Mouse (Mus musculus) fibroblast of lung, adult 2 months (primary cell): ENCODE results near the gene Wbp4.
"Not testable (repeated sequence)": the region's sequence is repeated elsewhere in the genome, so short reads cannot be mapped to it uniquely, and the experiment has no call there.

Experiments
- DNase-seq: peaks from one replicate; pipeline ENCODE4 v3.0.0-alpha.2; 2011; ENCODE audit warnings: low read depth

The Wbp4 gene

DNA sequence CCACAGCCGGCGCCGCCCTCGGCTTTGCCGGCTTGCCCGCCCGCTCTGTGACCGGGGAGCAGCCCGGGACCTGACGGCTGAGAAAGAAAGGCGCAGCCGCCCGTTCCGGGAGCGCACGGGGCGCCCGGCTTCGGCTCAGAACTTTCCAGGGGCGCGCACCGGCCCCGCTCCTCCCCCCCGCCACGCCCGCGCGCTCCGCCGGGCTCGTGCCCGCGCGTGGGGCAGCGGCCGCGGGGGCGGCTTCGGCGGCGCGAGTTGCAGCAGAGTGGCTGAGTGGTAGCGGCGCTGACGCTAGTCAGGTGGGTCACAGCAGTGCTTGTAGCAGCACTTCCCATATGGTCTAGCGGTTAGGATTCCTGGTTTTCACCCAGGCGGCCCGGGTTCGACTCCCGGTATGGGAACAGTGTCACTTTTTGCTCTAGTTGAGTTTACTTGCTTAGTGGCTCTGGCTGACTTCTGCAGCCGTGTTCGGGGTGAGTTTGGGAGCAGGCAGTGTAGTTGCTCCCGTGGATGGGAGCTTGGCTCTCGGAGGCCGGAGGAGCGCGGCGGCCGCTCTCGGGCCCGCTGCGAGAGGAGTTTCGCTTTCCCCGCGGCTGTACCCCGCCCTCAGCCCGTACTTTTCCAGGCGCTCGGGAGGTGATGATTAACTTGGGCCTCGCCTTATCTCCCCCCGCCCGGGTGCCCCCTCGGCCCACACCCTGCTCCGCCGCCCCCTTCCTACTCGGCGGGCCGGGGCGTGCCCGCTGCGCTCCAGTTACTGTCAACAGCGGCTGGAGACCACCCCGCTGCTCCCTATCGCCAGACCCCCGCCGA, at the start of gene Wbp4:
TSS of gene Wbp4 (minus strand) at position 182 of the 813 bp plus-strand sequence.
- peak; percentile 65 for DNase-seq

DNA sequence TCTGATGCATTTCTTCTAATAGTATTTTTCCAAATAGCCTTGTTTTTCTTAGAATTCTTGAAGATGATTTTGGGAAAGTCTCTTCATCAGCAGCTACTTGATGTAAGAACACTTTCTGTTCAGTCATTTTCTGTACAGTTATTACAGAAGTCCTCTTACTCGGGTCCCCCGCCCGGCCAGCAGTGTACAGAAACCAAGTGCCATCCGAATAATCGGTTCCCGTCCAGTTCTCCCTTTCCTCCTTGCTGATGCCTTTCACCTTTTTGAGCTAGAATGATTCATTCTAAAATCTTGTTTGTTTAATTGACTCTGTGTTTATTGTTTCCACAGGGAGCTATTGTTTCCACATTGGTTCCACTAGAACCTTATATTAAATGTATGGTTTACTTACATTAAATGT, 49.4 kb upstream of the Wbp4 start:
- DNase-seq: no peak

DNA sequence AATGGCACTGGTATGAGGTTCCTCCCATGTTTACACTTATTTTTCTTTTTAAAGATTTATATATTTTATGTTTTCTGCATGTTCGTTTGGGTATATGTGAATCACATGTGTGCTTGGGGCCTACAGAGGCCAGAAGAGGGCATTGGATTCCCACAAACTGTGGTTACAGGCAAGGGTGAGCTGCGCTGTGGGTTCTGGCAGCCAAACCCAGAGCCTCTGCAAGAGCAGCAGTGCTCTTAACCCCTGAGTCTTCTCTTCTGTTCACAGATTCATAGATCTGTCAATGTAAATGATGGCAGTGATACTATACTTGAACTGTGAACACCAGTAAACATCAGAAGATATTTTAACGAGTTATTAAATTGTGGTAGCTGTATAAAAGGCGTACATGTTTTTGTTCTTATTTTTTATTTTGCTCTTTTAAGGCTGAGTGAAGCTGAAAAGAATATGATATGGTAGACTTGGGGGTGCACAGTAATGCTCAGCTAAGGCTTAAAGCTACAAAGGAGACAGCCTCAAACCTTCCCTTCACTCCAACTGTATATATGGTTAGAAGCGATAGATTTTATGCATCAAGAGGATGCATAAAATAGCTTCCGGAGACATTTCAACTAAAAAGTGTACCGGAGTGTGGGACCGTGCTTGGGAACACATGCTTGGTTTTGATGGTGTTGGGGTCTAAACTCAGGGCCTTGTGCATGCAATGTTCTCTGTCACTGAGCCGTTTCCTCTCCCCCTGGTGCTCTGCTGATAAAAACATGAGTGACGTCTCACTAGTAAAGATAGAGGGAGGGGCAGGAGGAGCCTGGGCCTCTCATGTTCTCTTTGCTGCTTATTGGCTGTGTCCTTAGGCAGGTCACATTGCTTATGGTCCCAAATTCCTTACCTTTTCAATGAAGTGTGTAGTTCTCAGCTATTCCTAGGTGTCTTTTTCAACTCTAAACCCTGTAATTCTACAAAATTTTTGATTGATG, 48.5 kb upstream of the Wbp4 start:
- DNase-seq: no peak

DNA sequence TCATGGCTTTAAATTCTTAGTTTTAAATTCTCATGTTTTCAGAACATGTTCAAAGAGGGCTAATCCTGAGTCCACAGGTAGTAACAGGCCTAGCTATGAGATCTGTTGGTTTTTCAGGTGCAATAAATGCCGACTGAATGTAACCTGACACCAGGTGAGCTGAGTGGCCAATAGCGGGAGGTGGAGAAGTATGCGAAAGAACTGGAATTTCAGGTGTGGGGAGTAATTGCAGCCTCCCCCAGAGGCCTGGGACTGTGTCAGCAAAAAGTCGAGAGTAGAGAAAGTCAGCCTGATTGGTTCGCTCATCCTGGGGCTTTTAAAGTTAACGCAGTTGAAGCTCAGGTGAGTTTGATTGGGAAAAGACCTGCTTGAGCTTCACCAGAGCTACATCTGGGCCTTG, 46.4 kb upstream of the Wbp4 start:
- DNase-seq: no peak

DNA sequence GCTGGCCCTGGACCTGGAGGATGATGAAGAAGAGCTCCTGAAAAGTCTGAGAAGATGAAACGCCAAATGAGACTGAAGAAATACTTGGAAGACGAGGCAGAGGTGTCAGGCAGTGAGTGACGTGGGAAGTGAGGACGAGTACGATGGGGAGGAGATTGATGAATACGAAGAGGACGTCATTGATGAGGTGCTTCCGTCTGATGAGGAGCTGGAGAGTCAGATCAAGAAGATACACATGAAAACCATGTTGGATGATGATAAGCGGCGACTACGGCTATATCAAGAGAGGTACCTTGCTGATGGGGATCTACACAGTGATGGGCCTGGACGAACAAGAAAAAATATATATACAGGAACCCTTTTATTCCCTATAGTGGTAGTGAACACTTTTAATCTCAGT, 44.8 kb upstream of the Wbp4 start:
- not testable (repeated sequence) for DNase-seq

DNA sequence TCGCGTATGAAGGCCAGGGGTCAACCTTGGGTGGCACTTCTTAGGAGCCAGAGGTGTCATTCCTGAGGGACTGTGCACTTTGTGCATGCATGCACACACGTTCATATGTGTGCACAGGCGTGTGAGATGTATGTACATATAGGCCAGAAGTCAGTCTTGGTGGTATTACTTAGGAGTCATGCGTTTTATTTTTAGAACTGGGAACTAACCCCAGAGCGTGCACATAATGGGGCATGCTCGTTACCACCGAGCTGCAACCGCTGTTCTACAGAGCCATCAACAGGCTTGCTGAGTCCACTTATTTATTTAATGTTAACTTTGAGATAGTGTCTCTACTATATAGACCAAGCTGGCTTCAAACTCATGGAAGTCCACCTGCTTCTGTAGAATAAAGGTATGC, 41.1 kb upstream of the Wbp4 start:
- DNase-seq: no peak

DNA sequence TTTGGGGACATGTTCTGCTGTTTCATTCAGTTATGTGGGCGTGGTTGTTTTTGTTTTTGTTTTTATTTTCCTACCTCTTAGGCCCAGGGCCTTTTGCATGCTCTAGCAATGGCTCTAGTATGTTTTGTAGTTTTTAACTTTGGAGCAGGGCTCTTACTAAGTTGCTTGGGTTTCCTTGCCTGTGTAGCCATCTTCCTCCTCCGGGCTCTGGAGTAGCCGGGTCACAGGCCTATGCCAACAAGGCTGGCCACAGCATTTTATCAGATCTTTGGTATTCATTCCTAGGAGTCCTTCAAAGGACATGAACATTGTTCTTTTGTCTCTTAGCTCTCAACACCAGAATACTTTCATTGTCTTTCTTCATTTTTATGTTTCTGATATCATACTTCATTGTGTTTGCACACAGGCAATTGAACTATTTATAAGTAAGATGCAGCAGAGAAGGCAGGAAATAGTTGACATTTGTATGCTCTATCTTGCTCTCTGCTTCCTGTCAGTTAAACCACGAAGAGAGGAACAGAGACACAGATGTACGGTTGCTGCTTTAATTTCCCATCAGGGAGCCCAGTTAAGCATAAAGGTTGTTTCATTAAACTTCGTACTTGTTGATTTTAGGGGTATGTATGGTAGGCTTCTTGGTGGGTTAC, 40.3 kb upstream of the Wbp4 start:
- DNase-seq: no peak

DNA sequence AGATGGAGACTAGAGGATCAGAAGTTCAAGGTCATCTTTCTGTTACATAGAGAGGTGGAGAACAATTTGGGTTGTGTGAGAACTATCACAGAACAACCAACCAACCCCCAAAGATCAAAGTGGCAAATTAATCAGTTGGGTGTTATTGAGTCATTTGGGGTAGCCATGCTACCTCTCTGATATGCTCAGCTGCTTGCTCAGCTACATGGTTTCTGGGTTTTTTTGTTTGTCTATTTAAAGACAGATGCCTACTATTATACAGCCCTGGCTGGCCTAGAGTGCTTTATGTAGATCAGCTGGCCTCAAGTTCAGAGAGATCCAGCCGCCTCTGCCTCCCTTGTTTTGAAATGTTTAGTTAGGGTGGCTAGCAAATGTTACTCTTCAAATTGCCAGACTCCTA, 39.7 kb upstream of the Wbp4 start:
- no peak for DNase-seq

DNA sequence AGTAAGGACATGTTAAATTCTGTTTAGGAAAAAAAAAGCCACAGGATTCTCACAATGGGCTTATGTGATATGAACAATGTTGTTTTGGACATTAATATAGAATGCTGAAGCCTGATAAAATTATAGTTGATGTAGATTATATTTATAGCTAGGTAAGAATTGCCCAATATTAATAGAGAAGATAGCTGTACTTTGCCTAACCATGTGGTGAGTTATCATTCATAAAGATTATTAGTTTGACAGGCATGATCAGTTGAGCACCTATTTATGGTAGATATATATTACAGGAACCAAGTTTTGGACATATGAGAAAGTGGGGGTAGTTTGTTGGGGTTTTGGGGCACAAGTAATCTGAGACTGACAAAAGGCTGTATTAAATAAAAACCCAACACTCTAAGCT, 39.3 kb upstream of the Wbp4 start:
- no peak for DNase-seq

DNA sequence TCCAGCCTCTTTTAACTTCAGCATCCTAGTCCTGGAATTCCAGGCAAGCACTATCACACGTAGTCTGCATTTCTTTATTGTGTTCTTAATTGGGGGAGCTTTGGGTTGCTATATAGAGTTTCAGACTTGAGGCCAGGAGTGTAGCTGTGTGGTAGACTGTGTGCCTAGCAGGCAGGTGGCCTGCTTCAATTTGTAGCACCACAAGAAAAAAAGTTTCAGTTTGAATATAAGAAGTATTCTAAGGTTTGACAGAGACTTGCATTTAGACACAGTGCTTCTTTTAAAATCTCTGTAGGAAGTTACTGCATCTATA, 38.3 kb upstream of the Wbp4 start:
- no peak for DNase-seq

DNA sequence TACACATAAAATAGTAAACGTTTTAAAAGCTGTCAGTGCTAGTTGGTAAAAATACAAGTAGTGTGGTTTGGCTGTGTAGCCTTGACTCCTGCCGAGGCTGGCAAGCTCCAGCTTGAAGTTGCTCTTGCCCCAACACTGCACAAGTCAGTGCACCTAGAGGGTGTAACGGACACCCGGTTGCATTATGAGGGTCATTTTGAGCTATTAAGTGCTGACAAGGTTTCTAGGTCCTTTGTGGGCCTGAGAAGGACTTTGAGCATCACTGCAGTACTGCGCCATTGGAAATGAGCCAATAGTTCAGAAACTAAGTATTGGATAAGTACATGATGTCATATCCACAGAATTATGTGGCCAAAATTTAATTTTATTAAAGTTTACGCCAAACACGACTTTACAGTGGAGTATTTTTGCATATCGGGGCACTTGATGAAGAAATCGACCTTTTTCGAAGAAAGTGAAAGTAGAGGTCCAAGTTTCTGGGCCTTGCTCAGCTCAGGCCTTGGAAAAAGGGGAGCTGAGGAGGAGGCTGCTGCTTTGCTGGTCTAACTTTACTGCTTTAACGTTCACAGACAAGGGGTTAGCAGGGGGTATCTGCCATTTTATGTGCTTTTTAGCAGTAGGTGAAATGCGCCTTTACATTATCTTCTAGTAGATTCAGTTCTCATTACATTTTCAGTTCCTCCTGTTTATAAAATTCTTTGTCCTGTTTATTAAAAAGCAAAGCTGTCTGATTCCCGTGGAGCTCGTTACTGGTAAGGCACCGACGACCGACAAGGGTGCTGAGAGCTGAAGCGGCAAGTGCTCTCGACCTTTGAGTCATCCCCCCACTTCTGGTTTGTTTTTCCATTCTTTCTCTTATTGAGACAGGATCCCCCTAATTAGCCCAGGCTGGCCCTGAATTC, 37.7 kb upstream of the Wbp4 start:
- DNase-seq: peak; percentile 28

DNA sequence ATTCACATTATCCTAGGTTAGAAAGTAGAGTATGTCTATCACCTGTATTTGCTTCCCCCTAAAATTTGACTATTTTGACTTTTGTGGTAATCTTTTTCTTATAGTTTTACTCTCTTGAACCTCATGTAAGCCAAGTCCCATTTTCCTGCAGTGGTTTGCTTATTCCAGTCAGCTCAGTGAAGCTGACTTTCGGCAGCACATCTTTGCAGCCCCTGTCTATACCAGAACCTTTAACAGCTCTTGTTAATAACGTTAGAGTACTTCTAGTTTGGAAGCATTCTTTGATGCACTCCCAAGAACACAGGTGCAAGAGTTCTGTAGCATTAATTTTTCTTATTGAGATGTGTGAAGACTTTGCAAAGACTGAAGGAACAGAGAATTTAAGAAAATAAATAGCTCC, 36.8 kb upstream of the Wbp4 start:
- no peak for DNase-seq

DNA sequence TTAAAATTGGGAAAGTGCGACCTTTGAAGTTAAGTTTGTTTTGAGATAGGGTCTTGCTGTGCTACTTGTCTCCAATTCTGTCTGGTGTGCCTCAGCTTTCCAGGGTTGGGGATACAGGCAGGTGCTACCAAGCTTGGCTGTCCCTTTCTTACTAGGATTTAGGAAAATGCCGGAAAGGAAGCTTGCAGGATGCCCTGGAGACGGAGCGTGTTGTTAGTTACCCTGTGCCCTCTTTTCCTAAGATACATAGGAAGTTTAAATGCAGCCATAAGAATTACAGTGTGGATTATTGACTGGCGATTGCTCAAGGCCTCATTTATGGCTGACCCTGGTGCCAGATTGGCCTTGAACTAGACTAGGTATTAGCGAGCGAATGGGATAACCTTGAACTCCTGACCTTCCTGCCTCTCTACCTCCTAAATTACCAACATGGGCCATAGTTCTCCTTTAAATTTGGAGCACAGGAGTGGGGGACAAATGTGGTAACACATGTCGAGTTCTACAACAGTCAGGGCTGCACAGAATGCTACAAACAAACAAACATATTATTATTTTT, 35.9 kb upstream of the Wbp4 start:
- no peak for DNase-seq

DNA sequence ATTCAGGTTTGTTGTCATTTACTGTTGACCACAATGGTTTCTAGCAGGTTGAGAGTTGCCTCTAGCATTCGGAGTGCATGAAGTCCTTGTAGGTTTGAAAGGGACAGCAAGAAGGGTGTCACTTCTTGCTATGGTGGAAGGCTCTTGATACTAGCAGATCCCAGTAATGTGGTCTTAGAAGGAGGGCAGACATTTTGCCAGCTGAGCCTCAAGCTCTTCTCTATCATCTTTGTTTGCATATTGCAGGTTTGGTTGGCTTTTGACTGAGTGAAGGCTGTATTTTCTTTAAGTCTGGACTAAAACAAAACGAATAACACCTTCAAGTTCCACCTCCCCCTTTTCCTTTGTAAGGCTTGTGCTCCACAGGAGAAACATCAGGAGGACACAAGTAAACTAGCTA, 35.4 kb upstream of the Wbp4 start:
- no peak for DNase-seq

DNA sequence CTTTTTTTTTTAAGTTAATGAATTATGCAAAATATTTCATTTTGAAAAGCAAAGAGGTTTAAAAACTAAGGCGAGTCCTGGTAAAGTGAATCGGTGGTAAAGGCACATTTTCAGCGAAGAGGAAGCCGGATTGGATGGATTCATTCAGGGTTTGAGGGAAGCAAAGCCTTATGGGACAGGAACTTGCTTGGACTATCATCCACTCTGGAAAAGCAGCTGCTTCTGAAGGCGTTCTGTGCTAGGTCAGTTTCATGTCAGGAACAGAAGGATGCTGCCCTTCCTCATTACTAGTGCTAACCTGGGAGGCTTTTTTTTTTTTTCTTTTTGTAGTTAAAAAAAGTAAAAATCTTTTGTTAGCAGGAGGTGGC, 34.9 kb upstream of the Wbp4 start:
- no peak for DNase-seq

DNA sequence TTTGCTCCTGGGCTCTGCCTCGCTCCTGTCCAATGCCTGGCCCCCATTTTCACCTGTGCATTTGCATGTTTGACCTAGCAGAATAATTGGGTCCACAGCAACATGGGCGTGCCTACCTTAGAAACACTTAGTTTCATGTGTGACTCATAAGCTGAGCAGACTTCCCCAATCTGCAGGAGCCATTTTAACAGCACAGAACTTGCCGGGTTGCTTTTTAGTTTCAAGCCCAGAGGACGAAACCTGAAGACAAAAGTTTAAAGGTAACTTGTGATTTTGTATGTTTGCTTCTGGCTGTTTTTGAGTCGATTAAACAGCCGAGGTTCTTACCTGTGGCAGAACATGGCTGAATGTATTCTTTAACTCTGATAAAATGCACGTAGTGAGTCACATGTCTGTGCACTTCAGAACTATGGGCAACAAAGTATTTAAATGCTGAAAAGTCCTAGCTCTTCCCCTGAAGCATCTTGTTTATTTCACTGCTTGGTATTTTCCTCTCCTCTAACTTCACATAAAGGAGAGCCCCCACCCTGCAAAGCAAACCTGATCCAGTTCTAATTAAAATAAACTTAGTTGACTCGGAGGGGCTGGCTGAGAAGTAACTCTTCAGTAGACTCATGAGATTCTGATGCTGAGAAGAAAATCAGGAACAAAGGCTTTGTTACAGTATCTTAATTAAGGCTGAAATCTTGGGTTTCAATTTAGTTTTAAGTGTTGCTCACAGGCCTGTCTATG, 34.4 kb upstream of the Wbp4 start:
- DNase-seq: peak; percentile 29

DNA sequence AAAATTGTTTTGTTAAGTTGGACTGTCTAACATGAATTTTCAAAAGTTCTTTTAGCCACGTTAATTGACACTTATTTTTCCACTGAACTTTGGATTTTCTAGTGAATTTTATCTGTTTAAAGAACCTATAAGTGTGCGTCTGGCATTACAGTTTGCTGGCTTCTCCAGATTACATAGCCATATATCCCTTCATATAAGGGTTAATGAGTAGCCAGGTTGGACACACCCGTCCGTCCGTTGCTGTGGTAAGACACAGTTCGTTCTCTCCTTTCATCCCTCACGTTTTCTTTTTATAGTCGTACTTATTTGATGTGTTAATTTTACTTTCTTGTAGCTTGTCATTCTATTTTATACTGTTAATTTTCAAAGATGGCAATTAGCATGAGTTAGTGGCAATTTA, 33.8 kb upstream of the Wbp4 start:
- no peak for DNase-seq

DNA sequence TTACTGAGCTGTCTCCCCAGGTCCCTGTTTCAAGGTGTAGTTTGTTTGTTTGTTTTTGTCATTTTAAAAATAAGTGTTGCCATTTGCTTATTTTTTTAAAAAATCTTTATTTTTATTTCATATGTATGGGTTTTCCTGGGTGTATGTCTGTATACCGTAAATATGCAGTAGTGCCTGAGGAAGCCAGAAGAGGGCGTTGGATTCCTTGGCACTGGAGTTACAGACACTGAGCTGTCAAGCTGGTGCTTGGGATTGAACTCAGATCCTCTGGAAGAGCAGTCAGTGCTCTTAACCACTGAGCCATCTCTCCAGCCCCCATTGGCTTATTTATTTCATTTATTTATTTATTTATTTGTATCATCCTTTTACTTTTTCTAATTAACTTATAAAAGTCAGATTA, 32.6 kb upstream of the Wbp4 start:
- DNase-seq: no peak

DNA sequence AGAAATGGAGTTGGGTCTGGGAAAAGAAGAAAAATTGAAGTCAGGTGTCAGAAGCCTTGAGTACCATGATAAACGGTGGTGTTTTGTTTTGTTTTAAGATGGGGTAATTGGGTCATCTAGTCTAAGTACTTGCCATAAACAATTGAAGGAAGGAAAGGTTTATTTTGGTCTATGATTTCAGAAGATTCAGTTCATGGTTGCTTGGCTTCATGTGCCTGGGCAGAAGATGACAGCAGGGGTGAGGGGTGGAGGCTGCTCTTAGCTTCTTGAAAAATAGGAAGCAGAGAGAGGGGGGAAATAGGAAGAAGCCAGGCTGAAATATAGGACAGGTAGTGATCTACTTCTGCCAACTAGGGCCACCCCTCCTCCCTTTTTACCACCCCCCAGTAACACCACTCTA, 30.2 kb upstream of the Wbp4 start:
- no peak for DNase-seq

DNA sequence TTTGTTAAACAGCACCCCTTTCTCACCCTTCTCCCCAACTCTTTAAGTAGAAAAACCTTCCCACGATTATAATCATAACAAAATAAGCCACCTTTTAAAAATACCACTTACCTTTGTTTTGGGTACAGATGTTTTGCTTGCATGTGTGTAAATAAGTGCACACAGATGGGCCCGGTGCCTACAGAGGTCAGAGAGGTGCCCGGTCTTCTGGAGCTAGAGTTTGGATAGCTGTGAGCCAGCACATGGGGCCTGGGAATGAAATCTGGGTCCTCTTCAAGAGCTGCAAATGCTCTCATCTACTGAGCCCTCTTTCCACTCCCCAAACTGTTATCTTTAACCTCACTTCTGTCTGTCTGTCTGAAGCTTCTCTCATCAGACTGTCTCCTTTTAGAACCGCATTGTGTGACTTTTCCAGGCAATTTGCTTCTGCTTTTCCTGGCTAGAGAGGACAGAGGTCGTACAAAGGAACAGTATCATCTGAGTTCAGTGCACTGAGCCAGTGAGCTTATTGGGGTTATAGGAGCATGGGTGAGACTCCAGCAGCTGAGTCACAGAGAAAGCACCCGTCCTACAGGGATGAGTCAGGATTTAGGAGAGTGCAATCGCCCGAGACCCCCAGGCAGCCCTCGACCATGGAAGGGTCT, 27.5 kb upstream of the Wbp4 start:
- DNase-seq: no peak
